Mouse (Mus musculus): ENCODE measurements around the gene Smagp.

DNA sequence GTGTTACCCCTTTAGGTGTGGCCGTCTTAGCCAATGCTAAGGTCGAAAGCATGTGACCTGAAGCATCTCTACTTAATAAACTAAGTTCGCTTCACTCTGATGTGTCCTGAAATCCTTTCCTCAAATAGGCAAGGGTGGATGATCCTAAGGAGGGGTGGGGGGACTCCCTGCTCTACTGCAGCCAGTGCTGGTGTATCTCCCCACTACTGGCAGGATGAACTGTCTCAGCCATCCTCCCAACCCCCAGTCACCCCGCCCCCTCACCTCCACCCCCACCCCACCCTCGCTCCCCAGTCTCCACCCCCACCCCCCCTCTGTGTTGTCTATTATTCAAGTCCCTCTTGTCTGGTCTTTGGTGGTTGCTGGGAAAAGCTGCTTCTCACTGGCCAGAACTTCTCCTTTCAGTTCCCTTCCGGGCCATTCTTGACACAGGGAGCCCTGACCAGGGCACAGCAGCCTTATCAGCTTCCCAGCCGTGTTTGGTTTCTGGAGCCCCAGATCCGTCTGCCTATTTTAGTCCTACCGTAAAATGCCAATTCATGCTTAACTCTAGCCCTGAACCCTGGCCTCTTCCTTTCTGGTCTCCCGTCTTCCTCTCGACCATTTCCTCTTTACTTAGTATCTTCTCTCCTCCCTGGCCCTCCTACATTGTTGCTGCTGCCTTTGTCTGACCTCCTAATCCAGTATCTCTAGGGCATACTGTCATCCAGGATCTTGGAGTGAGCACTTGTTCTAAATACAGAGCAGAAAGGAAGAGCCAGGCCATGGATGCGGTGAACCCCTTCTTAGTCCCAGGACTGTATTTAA lies 37.0 kb upstream of the Smagp start:
- TF ChIP-seq CTCF (IDR thresholded peaks at IDR 0.05; ENCODE audit: low read depth, low read length) (no peak), TAL1 (conservative IDR thresholded peaks at IDR 0.05; ENCODE audit: low read depth, low read length) (no peak; the same call in 1 of the 2 replicates), GATA2 (IDR thresholded peaks at IDR 0.05; ENCODE audit: borderline replicate concordance, low read depth, low read length) (no peak), POLR2AphosphoS5 (IDR thresholded peaks at IDR 0.05; ENCODE audit: insufficient replicate concordance, low read depth, low read length) (no peak), GATA1 (IDR thresholded peaks at IDR 0.05; ENCODE audit: borderline replicate concordance, low read length) (no peak)

Measured in G1E (cell line).